Mouse (Mus musculus) neural tube, embryonic 11.5 days (tissue): ENCODE data around the gene Pigg. TPM values are rescaled to one million over a fixed set of nuclear protein-coding genes. Genes with fewer than 3 reads are reported as not detected.
"Not testable (repeated sequence)": the region's sequence is repeated elsewhere in the genome, so short reads cannot be mapped to it uniquely, and the experiment has no call there.

Experiments used
- ATAC-seq: fragments of 200-750 bp; cut with Nextera tagmentation; 2 replicates; pipeline ENCODE4 v1.8.0; 2017; ENCODE audit warnings: moderate number of reproducible peaks, mild to moderate bottlenecking, moderate TSS enrichment, moderate library complexity; ENCODE audit not compliant: insufficient read depth, low FRiP score, low TSS enrichment
- DNase-seq: peaks from one replicate; pipeline ENCODE4 v3.0.0-alpha.2; 2015; ENCODE audit warnings: low spot score
- H3K27ac ChIP-seq: fragments of 300-500 bp; sonication (generic); 2 replicates; pipeline ENCODE4 v1.5.1; 2014; ENCODE audit warnings: low read depth, mild to moderate bottlenecking, low read length
- H3K27me3 ChIP-seq: fragments of 300-500 bp; sonication (generic); 2 replicates; pipeline ENCODE4 v1.6.1; 2014; ENCODE audit warnings: mild to moderate bottlenecking, low read length, mixed read lengths; ENCODE audit not compliant: control insufficient read depth, insufficient read depth
- H3K36me3 ChIP-seq: fragments of 300-500 bp; sonication (generic); 2 replicates; pipeline ENCODE4 v1.6.1; 2014; ENCODE audit warnings: mild to moderate bottlenecking, low read length, moderate library complexity, mixed read lengths; ENCODE audit not compliant: control insufficient read depth, insufficient read depth
- H3K4me1 ChIP-seq: fragments of 300-500 bp; sonication (generic); 2 replicates; pipeline ENCODE4 v1.6.1; 2014; ENCODE audit warnings: low read length, mixed read lengths; ENCODE audit not compliant: control insufficient read depth, insufficient read depth
- H3K4me2 ChIP-seq: fragments of 300-500 bp; sonication (generic); 2 replicates; pipeline ENCODE4 v1.6.1; 2014; ENCODE audit warnings: low read depth, mild to moderate bottlenecking, moderate library complexity
- H3K4me3 ChIP-seq: fragments of 300-500 bp; sonication (generic); 2 replicates; pipeline ENCODE4 v1.5.1; 2014; ENCODE audit warnings: low read depth, low read length
- H3K9ac ChIP-seq: fragments of 300-500 bp; sonication (generic); 2 replicates; pipeline ENCODE4 v1.6.1; 2014; ENCODE audit warnings: mild to moderate bottlenecking, low read length
- H3K9me3 ChIP-seq: fragments of 300-500 bp; sonication (generic); 2 replicates; pipeline ENCODE4 v1.6.1; 2016; ENCODE audit warnings: low read length; ENCODE audit not compliant: control insufficient read depth
- WGBS: fragments of 180-500 bp; shearing (Covaris S2); extraction: QIAGEN DNeasy Blood & Tissue Kit; methylation state at CpG from one replicate; pipeline ENCODE4 v1.1.7; 2014; 5-methylcytosine and 5-hydroxymethylcytosine counted together
- polyA plus RNA-seq: library from polyadenylated mRNA; unstranded; fragments of >200 nt; fragmentation: Nextera tagmentation; extraction: Ambion mirVana; gene quantifications from 2 replicates; pipeline ENCODE4 v1.2.1, GENCODE M21; 2014

Pigg gene
- polyA plus RNA-seq, 1 experiment from 2014 or later: 3.6 TPM

- not testable (repeated sequence) for H3K4me2 ChIP-seq, H3K4me3 ChIP-seq, H3K9me3 ChIP-seq, ATAC-seq, H3K27ac ChIP-seq, H3K4me1 ChIP-seq, H3K27me3 ChIP-seq, DNase-seq, H3K36me3 ChIP-seq, H3K9ac ChIP-seq
- WGBS: 98% methylated on average over 6 of the region's 6 CpGs
Measured at GRCm38 (mm10) chr5:108271345-108271744, 41.1 kb upstream of the Pigg start.

DNA sequence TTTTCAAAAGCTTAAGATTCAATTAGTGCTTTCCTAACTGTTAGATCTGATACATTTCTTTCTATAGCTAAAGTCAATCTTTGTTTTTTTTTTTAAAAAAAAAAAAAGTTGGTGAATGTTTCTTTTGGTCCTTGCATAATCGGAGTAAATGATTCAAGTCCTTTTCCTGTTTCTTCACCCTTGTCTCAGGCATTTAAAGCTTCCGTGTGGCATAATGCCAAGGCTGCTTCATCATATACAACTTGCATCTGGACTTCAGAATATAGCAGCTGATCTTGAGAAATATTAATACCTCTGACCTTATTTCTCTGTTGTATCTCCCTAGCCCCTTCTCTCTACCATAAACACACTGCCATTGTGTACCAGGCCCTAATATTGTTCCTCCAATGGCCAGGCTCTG lies 25.5 kb upstream of the Pigg start:
- WGBS: 89% methylated on average over 2 of the region's 2 CpGs
- H3K4me1 ChIP-seq: no peaks in the 10 kb centered on the region
- H3K27me3 ChIP-seq: no peaks in the 10 kb centered on the region
- H3K27ac ChIP-seq: no peak overlapping the region
- H3K4me2 ChIP-seq: no peak overlapping the region
- no peaks in the 10 kb centered on the region for H3K36me3 ChIP-seq
- no peak overlapping the region for H3K4me3 ChIP-seq
- H3K9ac ChIP-seq: no peak overlapping the region
- no peak for ATAC-seq
- DNase-seq: no peak
- H3K9me3 ChIP-seq: no peaks in the 10 kb centered on the region

- no peak overlapping the region for H3K9ac ChIP-seq
- H3K36me3 ChIP-seq: no peaks in the 10 kb centered on the region
- no peak for DNase-seq
- H3K9me3 ChIP-seq: no peaks in the 10 kb centered on the region
- no peak overlapping the region for H3K27ac ChIP-seq
- ATAC-seq: no peak
- H3K27me3 ChIP-seq: no peaks in the 10 kb centered on the region
- no peak overlapping the region for H3K4me2 ChIP-seq
- H3K4me1 ChIP-seq: no peaks in the 10 kb centered on the region
- 74% methylated on average over 3 of the region's 3 CpGs for WGBS
- H3K4me3 ChIP-seq: no peak overlapping the region
Measured at GRCm38 (mm10) chr5:108301567-108301966, 10.8 kb upstream of the Pigg start.

DNA sequence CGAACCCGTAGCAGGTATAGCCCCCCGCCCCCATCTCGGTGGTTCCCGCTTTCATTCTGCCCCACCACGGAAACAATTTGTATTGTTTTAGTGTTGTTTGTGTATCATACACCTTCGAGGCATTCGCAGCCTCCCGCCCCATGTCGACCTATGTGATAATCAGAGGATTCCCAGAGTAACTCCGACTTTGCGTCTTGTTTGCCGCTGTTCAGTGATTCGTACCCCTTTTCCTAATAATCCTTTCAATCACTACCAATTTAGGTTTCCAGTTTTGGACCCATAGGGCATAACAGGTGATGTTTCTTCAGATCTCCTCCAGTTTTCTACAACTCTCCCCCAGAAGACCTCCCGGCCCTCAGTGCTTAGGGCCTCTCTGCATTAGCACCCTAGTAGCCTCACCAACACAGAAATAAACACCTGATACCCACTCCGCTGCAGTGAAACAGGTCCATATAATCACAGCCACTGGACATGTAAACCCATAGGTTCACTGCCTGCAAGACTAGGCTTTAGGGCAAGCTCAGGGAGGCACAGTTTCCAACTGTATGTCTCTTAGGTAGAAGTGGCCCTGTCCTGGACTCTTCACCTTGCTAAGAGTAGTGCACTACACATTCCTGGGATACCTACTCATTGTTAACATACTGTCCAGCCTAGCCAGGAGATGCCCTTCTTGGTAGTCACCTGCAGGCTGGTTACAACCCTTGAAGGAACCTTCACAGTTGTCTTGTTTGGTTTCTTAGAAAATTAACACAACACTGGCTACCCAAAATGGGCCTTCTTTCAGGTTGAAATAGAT lies 854 bp downstream of the Pigg start:
- Histone ChIP-seq H3K9ac (peak overlapping the region; percentile 76), H3K4me3 (peak overlapping the region; percentile 71), H3K36me3 (no peaks in the 10 kb centered on the region), H3K4me2 (peak overlapping the region; percentile 78), H3K27me3 (no peaks in the 10 kb centered on the region), H3K27ac (no peak overlapping the region), H3K4me1 (peaks cover 4% of the 10 kb centered on the region; the same call in 1 of the 2 replicates), H3K9me3 (no peaks in the 10 kb centered on the region)
- ATAC-seq (peak; percentile 14), DNase-seq (no peak)
- WGBS: 5% methylated on average over 16 of the region's 16 CpGs

DNA sequence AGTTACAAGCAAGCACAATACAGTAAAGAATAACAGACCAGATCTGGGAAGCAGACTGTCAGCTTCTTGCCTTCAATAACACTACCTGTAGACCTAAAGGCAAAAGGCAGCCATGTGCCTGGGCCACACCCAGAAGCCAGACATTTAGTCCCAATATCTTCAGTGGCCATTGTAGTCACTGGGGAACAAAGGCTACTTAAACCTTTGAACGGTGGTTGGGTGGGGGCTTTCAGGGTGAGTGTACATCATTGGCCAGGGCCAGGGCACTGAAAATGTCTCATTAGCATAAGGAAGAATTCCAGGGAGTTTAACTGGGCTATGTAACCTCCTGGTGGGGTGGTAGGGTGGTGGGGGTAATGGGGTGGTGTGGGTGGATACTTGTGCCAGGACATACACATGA lies 18.6 kb downstream of the Pigg start:
- DNase-seq (no peak), ATAC-seq (no peak)
- no peaks in the 10 kb centered on the region for H3K9me3 ChIP-seq
- H3K36me3 ChIP-seq: no peaks in the 10 kb centered on the region
- 96% methylated on average over 1 of the region's 1 CpGs for WGBS
- no peak overlapping the region for H3K9ac ChIP-seq
- H3K27me3 ChIP-seq: no peaks in the 10 kb centered on the region
- H3K27ac ChIP-seq: no peak overlapping the region
- H3K4me1 ChIP-seq: no peaks in the 10 kb centered on the region
- H3K4me2 ChIP-seq: no peak overlapping the region
- H3K4me3 ChIP-seq: no peak overlapping the region

- ATAC-seq: no peak
- no peak overlapping the region for H3K4me3 ChIP-seq
- H3K4me2 ChIP-seq: no peak overlapping the region
- 41% methylated on average over 4 of the region's 4 CpGs for WGBS
- no peaks in the 10 kb centered on the region for H3K9me3 ChIP-seq
- no peaks in the 10 kb centered on the region; the same call in 1 of the 2 replicates for H3K36me3 ChIP-seq
- H3K4me1 ChIP-seq: no peaks in the 10 kb centered on the region
- no peak overlapping the region for H3K9ac ChIP-seq
- H3K27me3 ChIP-seq: no peaks in the 10 kb centered on the region
- no peak overlapping the region for H3K27ac ChIP-seq
- no peak for DNase-seq
Measured at GRCm38 (mm10) chr5:108337385-108337784, 25.0 kb downstream of the Pigg start.

DNA sequence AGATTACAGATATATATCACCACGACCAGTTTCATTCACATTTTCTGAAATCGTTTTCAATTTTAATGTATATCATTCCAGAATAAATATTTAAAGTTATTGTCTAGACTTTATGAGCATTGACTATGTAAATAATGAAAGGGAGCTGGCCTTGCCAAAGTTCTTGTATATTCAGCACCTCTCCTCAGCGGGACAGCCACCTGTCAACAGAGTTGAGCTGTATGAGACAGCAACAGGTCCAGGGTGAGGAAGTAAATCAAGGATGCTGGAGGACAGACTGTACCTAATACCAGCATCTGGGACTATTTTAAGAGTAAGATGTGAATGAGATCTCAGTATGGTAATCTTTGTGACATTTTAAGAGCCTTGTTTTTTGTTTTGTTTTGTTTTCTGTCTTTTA lies 25.6 kb downstream of the Pigg start:
- ATAC-seq (no peak), DNase-seq (no peak)
- Histone ChIP-seq H3K27ac (no peak overlapping the region), H3K27me3 (no peaks in the 10 kb centered on the region), H3K9ac (no peak overlapping the region), H3K9me3 (no peaks in the 10 kb centered on the region), H3K4me3 (no peak overlapping the region), H3K36me3 (no peaks in the 10 kb centered on the region; the same call in 1 of the 2 replicates), H3K4me1 (no peaks in the 10 kb centered on the region), H3K4me2 (no peak overlapping the region)
- 87% methylated on average over 3 of the region's 3 CpGs for WGBS

GRCm38 (mm10) chr5:108343680-108344170 lies 31.3 kb downstream of the Pigg start:
- H3K4me3 ChIP-seq: no peak overlapping the region
- no peak for ATAC-seq
- no peak overlapping the region for H3K9ac ChIP-seq
- DNase-seq: no peak
- 88% methylated on average over 4 of the region's 4 CpGs for WGBS
- H3K4me1 ChIP-seq: no peaks in the 10 kb centered on the region
- H3K36me3 ChIP-seq: no peaks in the 10 kb centered on the region
- no peaks in the 10 kb centered on the region for H3K9me3 ChIP-seq
- no peak overlapping the region for H3K4me2 ChIP-seq
- H3K27ac ChIP-seq: no peak overlapping the region
- no peaks in the 10 kb centered on the region for H3K27me3 ChIP-seq
